Mouse (Mus musculus) kidney, embryonic 14.5 days (tissue): ENCODE data around the gene Cept1. TPM values are rescaled to one million over a fixed set of nuclear protein-coding genes. Genes with fewer than 3 reads are reported as not detected.

Experiments used
- ATAC-seq: fragments of 200-750 bp; cut with Nextera tagmentation; 2 replicates; pipeline ENCODE4 v1.8.0; 2017; ENCODE audit warnings: moderate number of reproducible peaks, mild to moderate bottlenecking, moderate TSS enrichment, moderate library complexity; ENCODE audit not compliant: low FRiP score, low TSS enrichment
- H3K27ac ChIP-seq: fragments of 300-500 bp; sonication (generic); 2 replicates; pipeline ENCODE4 v1.5.1; 2014; ENCODE audit warnings: low read depth, mild to moderate bottlenecking, low read length, moderate library complexity, mixed read lengths
- H3K27me3 ChIP-seq: fragments of 300-500 bp; sonication (generic); 2 replicates; pipeline ENCODE4 v1.6.1; 2014; ENCODE audit warnings: mild to moderate bottlenecking, low read length; ENCODE audit not compliant: control insufficient read depth, insufficient read depth
- H3K36me3 ChIP-seq: fragments of 300-500 bp; sonication (generic); 2 replicates; pipeline ENCODE4 v1.6.1; 2014; ENCODE audit warnings: low read length, mixed read lengths; ENCODE audit not compliant: control insufficient read depth, insufficient read depth
- H3K4me1 ChIP-seq: fragments of 300-500 bp; sonication (generic); 2 replicates; pipeline ENCODE4 v1.6.1; 2014; ENCODE audit warnings: low read length, mixed read lengths; ENCODE audit not compliant: control insufficient read depth, insufficient read depth
- H3K4me2 ChIP-seq: fragments of 300-500 bp; sonication (generic); replicated peaks from 2 replicates; pipeline ENCODE4 v1.6.1; 2014; ENCODE audit warnings: low read depth, mild to moderate bottlenecking, low read length
- H3K4me3 ChIP-seq: fragments of 300-500 bp; sonication (generic); 2 replicates; pipeline ENCODE4 v1.5.1; 2014; ENCODE audit warnings: mild to moderate bottlenecking, low read length
- H3K9ac ChIP-seq: fragments of 300-500 bp; sonication (generic); 2 replicates; pipeline ENCODE4 v1.6.1; 2014; ENCODE audit warnings: low read depth, mild to moderate bottlenecking, low read length, moderate library complexity
- H3K9me3 ChIP-seq: fragments of 300-500 bp; sonication (generic); 2 replicates; pipeline ENCODE4 v1.6.1; 2016; ENCODE audit warnings: low read length; ENCODE audit not compliant: control insufficient read depth
- WGBS: fragments of 180-500 bp; shearing (Covaris S2); extraction: QIAGEN DNeasy Blood & Tissue Kit; methylation state at CpG from one replicate; pipeline ENCODE4 v1.1.7; 2014; 5-methylcytosine and 5-hydroxymethylcytosine counted together
- polyA plus RNA-seq: library from polyadenylated mRNA; unstranded; fragments of >200 nt; fragmentation: Nextera tagmentation; extraction: Ambion mirVana; gene quantifications from 2 replicates; pipeline ENCODE4 v1.2.1, GENCODE M21; 2014

Cept1 gene
- polyA plus RNA-seq, 1 experiment from 2014 or later: 58.9 TPM

DNA sequence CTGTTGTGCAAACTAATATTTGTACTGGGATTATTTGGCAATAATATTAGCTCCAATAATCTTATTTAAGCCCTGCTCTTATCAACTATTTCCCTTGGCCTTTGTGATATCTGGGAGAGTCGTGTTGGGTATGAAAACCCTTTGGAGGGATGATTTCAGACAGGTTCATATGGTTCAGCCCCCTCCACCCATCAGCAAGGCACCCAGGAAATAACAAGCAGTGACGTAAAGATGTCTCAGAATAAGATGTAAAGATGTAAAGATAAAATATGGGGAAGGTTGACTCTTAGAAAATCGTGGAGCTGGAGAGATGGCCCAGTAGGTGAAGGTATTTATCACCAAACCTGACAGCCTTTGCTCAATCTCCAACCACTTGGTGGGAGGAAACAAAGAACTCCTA lies 85.1 kb downstream of the Cept1 start:
- H3K4me1 ChIP-seq: no peaks in the 10 kb centered on the region
- no peak overlapping the region for H3K27ac ChIP-seq
- H3K9ac ChIP-seq: no peak overlapping the region
- H3K4me3 ChIP-seq: no peak overlapping the region
- no peaks in the 10 kb centered on the region for H3K27me3 ChIP-seq
- no peak for ATAC-seq
- WGBS: 64% methylated on average over 3 of the region's 3 CpGs
- no peaks in the 10 kb centered on the region for H3K9me3 ChIP-seq
- H3K36me3 ChIP-seq: no peaks in the 10 kb centered on the region
- no peak overlapping the region for H3K4me2 ChIP-seq

DNA sequence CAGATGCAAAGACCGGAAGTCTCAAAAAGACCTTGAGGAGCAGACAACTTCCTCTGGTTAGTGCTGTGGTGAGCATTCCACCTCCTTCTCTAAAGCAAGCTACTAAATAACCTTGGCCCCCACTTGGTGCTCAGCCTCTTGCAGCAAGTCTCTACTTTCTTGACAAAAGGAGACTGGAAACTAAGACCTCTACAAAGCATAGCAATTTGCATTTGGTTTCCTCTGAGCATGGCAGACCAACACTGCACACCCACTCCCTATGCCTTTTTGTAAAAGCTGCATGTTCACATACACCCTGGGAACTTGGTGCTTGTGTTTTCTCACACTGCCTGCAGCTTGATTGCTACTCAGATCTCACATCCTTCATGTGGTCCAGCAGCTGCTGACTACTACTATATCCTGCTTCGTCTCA lies 85.5 kb downstream of the Cept1 start:
- Histone ChIP-seq H3K4me1 (no peaks in the 10 kb centered on the region), H3K9ac (no peak overlapping the region), H3K9me3 (no peaks in the 10 kb centered on the region), H3K4me2 (no peak overlapping the region), H3K4me3 (no peak overlapping the region), H3K36me3 (no peaks in the 10 kb centered on the region), H3K27ac (no peak overlapping the region), H3K27me3 (no peaks in the 10 kb centered on the region)
- WGBS: 90% methylated on average over 2 of the region's 2 CpGs
- no peak for ATAC-seq

- no peak overlapping the region for H3K4me2 ChIP-seq
Observed at GRCm38 (mm10) chr3:106457298-106457869, 90.2 kb downstream of the Cept1 start.

DNA sequence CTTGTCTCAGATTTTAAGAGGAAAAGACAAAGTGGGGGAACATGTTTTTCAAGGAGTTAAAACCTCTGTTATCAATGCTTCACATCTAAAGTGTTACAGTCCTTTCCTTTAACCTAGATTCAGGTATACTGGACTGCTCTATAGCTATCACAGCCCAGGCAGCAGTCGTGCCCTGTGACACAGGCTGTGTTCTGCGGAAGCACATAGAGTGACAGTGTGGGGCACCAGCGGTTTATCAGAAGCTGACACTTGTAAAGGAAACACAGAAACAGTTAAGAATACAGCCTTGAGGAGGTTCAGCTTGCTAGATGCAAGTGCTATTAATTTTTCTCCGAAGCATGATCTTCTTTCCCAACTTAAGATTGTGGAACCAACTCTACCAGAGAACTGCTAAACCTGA lies 95.0 kb downstream of the Cept1 start:
- no peak overlapping the region for H3K4me3 ChIP-seq
- H3K4me2 ChIP-seq: no peak overlapping the region
- no peaks in the 10 kb centered on the region for H3K27me3 ChIP-seq
- 76% methylated on average over 4 of the region's 4 CpGs for WGBS
- H3K36me3 ChIP-seq: no peaks in the 10 kb centered on the region
- H3K27ac ChIP-seq: no peak overlapping the region
- no peak for ATAC-seq
- no peaks in the 10 kb centered on the region for H3K9me3 ChIP-seq
- no peaks in the 10 kb centered on the region for H3K4me1 ChIP-seq
- H3K9ac ChIP-seq: no peak overlapping the region

More at GRCm38 (mm10) chr3:106457298-106457869, 90.2 kb downstream of the Cept1 start:
- H3K27ac ChIP-seq: no peak overlapping the region
- no peak for ATAC-seq
- H3K27me3 ChIP-seq: no peaks in the 10 kb centered on the region
- H3K9me3 ChIP-seq: no peaks in the 10 kb centered on the region
- H3K36me3 ChIP-seq: no peaks in the 10 kb centered on the region
- H3K4me1 ChIP-seq: no peaks in the 10 kb centered on the region
- H3K9ac ChIP-seq: no peak overlapping the region
- 79% methylated on average over 2 of the region's 2 CpGs for WGBS
- H3K4me3 ChIP-seq: no peak overlapping the region

Other genes starting within 250 kb of the Cept1 start
- gene Chil6, start 141.6 kb downstream of the Cept1 start, polyA plus RNA-seq: not detected in 2 replicates
- gene Dennd2d, start 65.4 kb downstream of the Cept1 start, polyA plus RNA-seq: 3.8 and 4.4 TPM in 2 replicates
- 70.4 and 75.7 TPM in 2 replicates for gene Dram2, start within 50 bp of the Cept1 start, polyA plus RNA-seq
- 22.0 and 24.3 TPM in 2 replicates for gene Lrif1, start 137.2 kb upstream of the Cept1 start, polyA plus RNA-seq
- 4.2 and 4.5 TPM in 2 replicates for gene Cd53, start 242.3 kb upstream of the Cept1 start, polyA plus RNA-seq